Mouse (Mus musculus): Measurements from ENCODE around the gene Gm8909. TPM values are rescaled to one million over a fixed set of nuclear protein-coding genes. Genes with fewer than 3 reads are reported as not detected.
"Not testable (repeated sequence)": the region's sequence is repeated elsewhere in the genome, so short reads cannot be mapped to it uniquely, and the experiment has no call there.

Gene Gm8909
- polyA plus RNA-seq, 1 experiment from 2014 or later: not detected

DNA sequence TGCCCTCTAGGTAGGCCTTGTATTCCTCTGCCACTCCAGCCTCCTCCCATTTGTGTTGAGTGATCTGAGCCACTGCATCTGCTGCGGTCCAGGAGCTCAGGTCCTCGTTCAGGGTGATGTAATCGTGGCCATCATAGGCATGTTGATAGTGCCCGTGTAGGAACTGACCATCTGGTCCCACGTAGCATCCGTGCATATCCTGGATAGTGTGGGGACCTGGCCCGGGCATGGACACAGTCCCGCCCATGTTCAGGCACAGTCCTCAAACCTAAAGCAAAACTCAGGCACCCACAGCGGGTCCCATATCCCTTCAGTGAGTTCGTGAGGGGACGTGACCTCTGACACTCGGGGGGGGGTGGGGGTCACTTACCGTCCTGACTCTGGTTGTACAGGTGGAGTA, 39.8 kb downstream of the Gm8909 start:
- not testable (repeated sequence) for ATAC-seq (replicated peaks); H3K27ac ChIP-seq (replicated peaks)

DNA sequence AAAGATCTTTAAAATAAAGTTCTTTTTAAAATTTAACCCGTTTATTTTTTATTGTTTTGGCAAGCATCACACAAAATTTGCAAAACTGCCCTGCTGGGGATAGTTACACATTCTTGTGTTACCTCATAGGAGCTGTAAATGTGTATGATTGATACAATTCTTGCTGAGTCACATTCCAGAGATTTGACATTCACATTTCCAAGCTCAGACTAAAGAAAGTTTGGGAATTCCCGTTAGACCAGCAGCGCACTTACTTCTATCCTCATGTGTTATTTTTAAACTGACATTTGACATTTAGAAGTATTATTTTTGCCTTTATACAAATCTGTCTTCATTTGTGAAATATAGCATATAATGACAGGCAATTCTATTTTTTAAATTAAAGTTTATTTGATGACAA, 44.2 kb downstream of the Gm8909 start:
- not testable (repeated sequence) for H3K27ac ChIP-seq (replicated peaks); H3K9me3 ChIP-seq; H3K4me1 ChIP-seq; ATAC-seq (replicated peaks); H3K4me3 ChIP-seq; H3K36me3 ChIP-seq; H3K9ac ChIP-seq (replicated peaks); H3K4me2 ChIP-seq (replicated peaks)
- WGBS: 77% methylated on average over 3 of the region's 3 CpGs
- peaks cover 17% of the 10 kb centered on the region; the same call in 1 of the 2 replicates for H3K27me3 ChIP-seq

More for the DNA sequence above, 39.8 kb downstream of the Gm8909 start:
- not testable (repeated sequence) for H3K4me3 ChIP-seq; H3K36me3 ChIP-seq; H3K4me1 ChIP-seq; H3K27me3 ChIP-seq; H3K4me2 ChIP-seq (replicated peaks); H3K9me3 ChIP-seq; H3K9ac ChIP-seq (replicated peaks)
- 68% methylated on average over 12 of the region's 13 CpGs for WGBS

DNA sequence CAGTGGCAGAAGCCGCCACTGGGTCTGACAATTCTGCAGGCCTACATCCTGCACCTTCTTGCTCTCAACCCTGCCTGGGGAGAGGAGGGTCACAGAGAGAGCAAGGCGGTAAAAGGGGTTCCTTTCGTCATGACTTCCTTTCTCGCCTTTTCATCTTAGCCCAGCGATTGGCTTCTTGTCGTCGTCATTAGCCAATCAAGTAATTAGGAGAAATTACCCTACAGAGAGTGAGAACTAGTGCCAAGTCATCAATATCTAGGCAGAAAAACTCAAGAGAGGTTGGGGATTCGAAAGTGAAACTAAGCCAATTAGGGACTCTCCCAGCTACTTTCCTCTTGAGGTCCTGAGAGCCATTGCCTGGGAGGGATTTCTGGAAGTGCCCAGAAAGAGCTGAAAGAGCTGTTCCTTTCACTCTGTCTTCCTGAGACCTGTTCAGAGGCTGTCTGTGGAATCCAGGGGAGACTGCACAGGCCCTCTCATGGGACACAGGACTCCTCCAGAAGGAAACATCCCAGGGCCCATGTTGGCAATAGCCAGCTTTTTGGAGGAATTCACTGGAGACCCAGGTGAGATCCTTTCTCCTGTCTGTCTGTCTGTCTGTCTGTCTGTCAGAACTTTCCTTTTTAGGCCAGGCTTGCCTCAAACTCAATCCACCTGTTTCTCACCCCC, 46.9 kb downstream of the Gm8909 start, which contains the start of gene Gm19684:
Gene Gm19684, plus strand, starts transcription at position 327 of the 669 bp plus-strand sequence.
- Histone ChIP-seq H3K4me2 (replicated peaks) (peak within 1 kb of the TSS; percentile 33), H3K27me3 (peaks cover 19% of the 10 kb centered on the region; the same call in 1 of the 2 replicates), H3K4me3 (0 out of 2 replicates have a peak within 1 kb of the TSS, but pooled peaks have one; percentile 13)
- H3K27ac ChIP-seq (replicated peaks); H3K4me1 ChIP-seq; H3K9ac ChIP-seq (replicated peaks); H3K9me3 ChIP-seq; ATAC-seq (replicated peaks); H3K36me3 ChIP-seq: not testable (repeated sequence)
- WGBS: 5% methylated on average over 8 of the region's 8 CpGs

DNA sequence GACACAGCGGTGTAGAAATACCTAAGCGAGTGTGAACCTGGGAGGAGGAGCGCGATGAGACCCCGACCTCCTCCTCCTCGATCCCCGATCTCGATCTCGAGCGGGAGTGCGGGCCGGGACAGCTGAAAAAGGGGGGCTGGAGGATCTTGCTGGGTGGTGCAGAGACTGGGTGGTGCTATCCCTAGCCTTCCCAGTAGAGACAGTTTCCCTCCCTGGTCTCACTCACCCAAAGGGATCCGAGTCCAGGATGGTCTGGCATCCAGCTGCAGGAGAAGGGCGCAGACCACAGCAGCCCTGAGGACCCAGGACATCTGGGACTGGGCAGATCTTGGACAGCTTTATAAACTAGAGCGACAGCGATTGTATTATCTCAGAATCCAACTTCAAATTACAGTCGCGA, 47.5 kb downstream of the Gm8909 start:
- Histone ChIP-seq H3K4me2 (replicated peaks) (peak overlapping the region; percentile 33), H3K27me3 (peaks cover 19% of the 10 kb centered on the region; the same call in 1 of the 2 replicates)
- not testable (repeated sequence) for H3K27ac ChIP-seq (replicated peaks); H3K4me1 ChIP-seq; H3K4me3 ChIP-seq; H3K9me3 ChIP-seq; H3K36me3 ChIP-seq; H3K9ac ChIP-seq (replicated peaks)
- WGBS: 23% methylated on average over 18 of the region's 18 CpGs
- ATAC-seq (replicated peaks): 0 out of 2 replicates have a peak, but pooled peaks have one; percentile 19

DNA sequence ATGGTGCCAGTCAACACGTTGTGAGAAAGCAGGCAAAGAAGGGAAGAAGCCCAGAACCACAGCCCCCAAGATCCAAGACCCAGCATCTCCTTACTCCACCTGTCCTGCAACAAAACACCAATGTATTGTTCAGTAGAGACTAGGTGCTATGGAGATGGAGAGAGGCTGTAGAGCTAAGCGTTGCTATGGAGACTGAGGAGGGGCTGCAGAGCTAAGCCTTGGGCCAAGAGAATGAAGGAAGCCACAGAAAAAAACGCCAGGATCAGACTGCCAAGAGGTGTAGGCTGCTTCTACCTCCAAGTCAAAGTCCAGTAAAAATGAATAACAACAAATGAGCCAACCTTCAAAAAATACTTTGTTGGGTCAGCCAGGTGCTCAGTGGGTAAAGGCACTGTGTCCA, 51.8 kb downstream of the Gm8909 start:
- not testable (repeated sequence) for H3K4me1 ChIP-seq; H3K36me3 ChIP-seq; H3K4me2 ChIP-seq (replicated peaks); H3K9me3 ChIP-seq; H3K9ac ChIP-seq (replicated peaks); H3K27ac ChIP-seq (replicated peaks); ATAC-seq (replicated peaks); H3K4me3 ChIP-seq
- peaks cover 10% of the 10 kb centered on the region; the same call in 1 of the 2 replicates for H3K27me3 ChIP-seq
- 11% methylated on average over 3 of the region's 3 CpGs for WGBS

Other genes starting within 250 kb of the Gm8909 start
- 88.3 and 90.3 TPM in 2 replicates for gene Abcf1, start 198.8 kb downstream of the Gm8909 start, polyA plus RNA-seq (2015; fragmentation: Nextera tagmentation; extraction: Ambion mirVana)
- 57.0 and 59.2 TPM in 2 replicates for gene Gnl1, start 188.7 kb downstream of the Gm8909 start, polyA plus RNA-seq (2015; fragmentation: Nextera tagmentation; extraction: Ambion mirVana)
- 76.8 and 92.2 TPM in 2 replicates for gene Prr3, start 188.3 kb downstream of the Gm8909 start, polyA plus RNA-seq (2015; fragmentation: Nextera tagmentation; extraction: Ambion mirVana)
- 5.4 and 5.8 TPM in 2 replicates for gene H2-T24, start 148.0 kb downstream of the Gm8909 start, polyA plus RNA-seq (2015; fragmentation: Nextera tagmentation; extraction: Ambion mirVana)
- 6.9 and 7.0 TPM in 2 replicates for gene H2-T23, start 135.7 kb downstream of the Gm8909 start, polyA plus RNA-seq (2015; fragmentation: Nextera tagmentation; extraction: Ambion mirVana)
- 5.8 and 5.9 TPM in 2 replicates for gene H2-T22, start 125.8 kb downstream of the Gm8909 start, polyA plus RNA-seq (2015; fragmentation: Nextera tagmentation; extraction: Ambion mirVana)
- gene Gm6034, start 125.6 kb downstream of the Gm8909 start, polyA plus RNA-seq (2015; fragmentation: Nextera tagmentation; extraction: Ambion mirVana): not detected in 2 replicates
- gene Gm11127, start 110.2 kb downstream of the Gm8909 start, polyA plus RNA-seq (2015; fragmentation: Nextera tagmentation; extraction: Ambion mirVana): not detected in 2 replicates
- not detected in 2 replicates for gene Gm19684, start 46.9 kb downstream of the Gm8909 start, polyA plus RNA-seq (2015; fragmentation: Nextera tagmentation; extraction: Ambion mirVana)
- not detected in 2 replicates for gene Gm7030, start 39.1 kb downstream of the Gm8909 start, polyA plus RNA-seq (2015; fragmentation: Nextera tagmentation; extraction: Ambion mirVana)
- gene H2-T3, start 21.8 kb upstream of the Gm8909 start, polyA plus RNA-seq (2015; fragmentation: Nextera tagmentation; extraction: Ambion mirVana): not detected in 2 replicates
- 101 and 105 TPM in 2 replicates for gene Rpp21, start 89.5 kb upstream of the Gm8909 start, polyA plus RNA-seq (2015; fragmentation: Nextera tagmentation; extraction: Ambion mirVana)
- gene Trim39, start 103.7 kb upstream of the Gm8909 start, polyA plus RNA-seq (2015; fragmentation: Nextera tagmentation; extraction: Ambion mirVana): 25.7 and 26.4 TPM in 2 replicates
- gene H2-M10.2, start 118.0 kb upstream of the Gm8909 start, polyA plus RNA-seq (2015; fragmentation: Nextera tagmentation; extraction: Ambion mirVana): not detected in 2 replicates
- gene H2-M10.1, start 157.6 kb upstream of the Gm8909 start, polyA plus RNA-seq (2015; fragmentation: Nextera tagmentation; extraction: Ambion mirVana): not detected in 2 replicates
- not detected in 2 replicates for gene H2-M10.3, start 199.9 kb upstream of the Gm8909 start, polyA plus RNA-seq (2015; fragmentation: Nextera tagmentation; extraction: Ambion mirVana)

All from forebrain, embryonic 15.5 days (tissue).